Mouse (Mus musculus) hindlimb bud, embryonic 11.5 days (tissue): ENCODE measurements around the gene Usp5.

Experiments used
- DNase-seq: peaks from one replicate; pipeline ENCODE4 v3.0.0-alpha.2; 2012; ENCODE audit warnings: low read depth, low spot score; ENCODE audit errors: extremely low spot score

Usp5 gene

GRCm38 (mm10) chr6:124828868-124829798 is at the start of gene Usp5, which contains the start of gene Cdca3:
TSS of gene Usp5 (minus strand) at chr6:124829484.
TSS of gene Cdca3 (plus strand) at chr6:124829547.
- peak; percentile 99 for DNase-seq

GRCm38 (mm10) chr6:124874348-124874747 is 45.1 kb upstream of the Usp5 start:
- DNase-seq, result no peak

GRCm38 (mm10) chr6:124866560-124866959 is 37.3 kb upstream of the Usp5 start:
- DNase-seq, result no peak

- DNase-seq, result no peak
These were observed 36.6 kb upstream of the Usp5 start for GRCm38 (mm10) chr6:124865766-124866362.

GRCm38 (mm10) chr6:124863658-124864298 is 34.5 kb upstream of the Usp5 start, which contains the start of gene Gpr162:
TSS of gene Gpr162 (minus strand) at chr6:124863983.
- DNase-seq, result no peak

- DNase-seq, result no peak
These were observed 33.9 kb upstream of the Usp5 start for GRCm38 (mm10) chr6:124863125-124863657.

GRCm38 (mm10) chr6:124862406-124863124 is 33.3 kb upstream of the Usp5 start:
- DNase-seq, result no peak

GRCm38 (mm10) chr6:124861802-124862201 is 32.5 kb upstream of the Usp5 start:
- DNase-seq, result no peak

- no peak for DNase-seq
These were observed 32.0 kb upstream of the Usp5 start for GRCm38 (mm10) chr6:124861266-124861665.

- no peak for DNase-seq
These were observed 31.2 kb upstream of the Usp5 start for GRCm38 (mm10) chr6:124860511-124860910.

GRCm38 (mm10) chr6:124859725-124860124 is 30.4 kb upstream of the Usp5 start:
- no peak for DNase-seq

GRCm38 (mm10) chr6:124858561-124859318 is 29.5 kb upstream of the Usp5 start:
- no peak for DNase-seq

GRCm38 (mm10) chr6:124857840-124858530 is 28.7 kb upstream of the Usp5 start:
- DNase-seq, result no peak

GRCm38 (mm10) chr6:124856916-124857839 is 27.9 kb upstream of the Usp5 start, which contains the start of gene P3h3:
TSS of gene P3h3 (minus strand) at chr6:124857752.
- peak; percentile 71 for DNase-seq

GRCm38 (mm10) chr6:124856321-124856720 is 27.0 kb upstream of the Usp5 start:
- no peak for DNase-seq

- no peak for DNase-seq
These were observed 25.4 kb upstream of the Usp5 start for GRCm38 (mm10) chr6:124854647-124855046.

- DNase-seq, result no peak
These were observed 21.3 kb upstream of the Usp5 start for GRCm38 (mm10) chr6:124850535-124850934.

GRCm38 (mm10) chr6:124847305-124847704 is 18.0 kb upstream of the Usp5 start:
- DNase-seq, result peak; percentile 94
